Mouse (Mus musculus) embryonic facial prominence, embryonic 13.5 days (tissue): ENCODE data around the gene Gjb4. TPM values are rescaled to one million over a fixed set of nuclear protein-coding genes. Genes with fewer than 3 reads are reported as not detected.

ENCODE experiments used
- polyA plus RNA-seq: library from polyadenylated mRNA; unstranded; fragments of >200 nt; fragmentation: Nextera tagmentation; extraction: Ambion mirVana; gene quantifications from 2 replicates; pipeline ENCODE4 v1.2.1, GENCODE M21; 2015

Gjb4 gene
- polyA plus RNA-seq, 1 experiment from 2014 or later = 0.14 TPM

Other genes starting within 250 kb of the Gjb4 start
- gene Tmem35b, start 230.4 kb downstream of the Gjb4 start, polyA plus RNA-seq = 18.2 and 21.2 TPM in 2 replicates
- gene Dlgap3, start 184.9 kb downstream of the Gjb4 start, polyA plus RNA-seq = 0.91 and 0.94 TPM in 2 replicates
- 42.2 and 53.0 TPM in 2 replicates for gene Smim12, start 110.3 kb downstream of the Gjb4 start, polyA plus RNA-seq
- 11.1 and 14.3 TPM in 2 replicates for gene Gja4, start 40.0 kb downstream of the Gjb4 start, polyA plus RNA-seq
- gene Gjb3, start 23.2 kb downstream of the Gjb4 start, polyA plus RNA-seq = 4.3 and 4.7 TPM in 2 replicates
- gene Gjb5, start 4.1 kb upstream of the Gjb4 start, polyA plus RNA-seq = 0.25 and 0.35 TPM in 2 replicates